Mouse (Mus musculus) G1E (cell line): Measurements from ENCODE around the gene Dach1.

Experiments used
- CTCF ChIP-seq: IDR thresholded peaks from 2 replicates; pipeline ENCODE4 v1.5.1; 2012; ENCODE audit warnings: low read depth, low read length, inconsistent platforms, mixed read lengths
- GATA1 ChIP-seq: IDR thresholded peaks from 2 replicates; pipeline ENCODE4 v1.6.1; 2012; ENCODE audit warnings: borderline replicate concordance, low read length, inconsistent platforms, mixed read lengths
- GATA2 ChIP-seq: IDR thresholded peaks from 2 replicates; pipeline ENCODE4 v1.6.1; 2012; ENCODE audit warnings: low read depth, low read length, inconsistent platforms, borderline replicate concordance
- POLR2AphosphoS5 ChIP-seq: IDR thresholded peaks from 2 replicates; pipeline ENCODE4 v1.6.1; 2012; ENCODE audit warnings: low read depth, low read length, inconsistent platforms; ENCODE audit not compliant: insufficient replicate concordance
- TAL1 ChIP-seq: conservative IDR thresholded peaks from 2 replicates; pipeline ENCODE4 v1.6.1; 2012; ENCODE audit warnings: low read depth, low read length, inconsistent platforms, mixed read lengths

DNA sequence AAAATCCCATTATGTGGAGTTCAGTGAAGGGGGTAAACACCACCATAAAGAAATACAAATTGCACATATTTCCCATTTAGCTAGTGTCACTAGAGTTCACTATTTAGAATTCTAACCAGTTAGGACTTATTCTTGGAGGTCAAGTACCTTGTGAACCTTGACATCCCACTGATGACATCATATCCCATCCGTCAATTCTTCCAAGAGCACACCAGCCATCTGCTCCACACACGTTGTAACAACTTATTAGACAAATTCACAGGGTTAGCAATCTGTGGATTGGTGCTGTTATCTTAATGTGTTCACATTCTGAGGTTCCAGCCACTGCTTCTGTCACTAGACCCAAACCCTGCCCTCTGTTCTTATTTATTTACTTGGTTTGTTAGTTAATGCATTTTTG lies 312.3 kb downstream of the Dach1 start:
- TF ChIP-seq CTCF (no peak), GATA1 (no peak), TAL1 (no peak), GATA2 (no peak), POLR2AphosphoS5 (no peak)
